ENCODE assay signal across 8 mouse cellular contexts in the genomic region with DNA sequence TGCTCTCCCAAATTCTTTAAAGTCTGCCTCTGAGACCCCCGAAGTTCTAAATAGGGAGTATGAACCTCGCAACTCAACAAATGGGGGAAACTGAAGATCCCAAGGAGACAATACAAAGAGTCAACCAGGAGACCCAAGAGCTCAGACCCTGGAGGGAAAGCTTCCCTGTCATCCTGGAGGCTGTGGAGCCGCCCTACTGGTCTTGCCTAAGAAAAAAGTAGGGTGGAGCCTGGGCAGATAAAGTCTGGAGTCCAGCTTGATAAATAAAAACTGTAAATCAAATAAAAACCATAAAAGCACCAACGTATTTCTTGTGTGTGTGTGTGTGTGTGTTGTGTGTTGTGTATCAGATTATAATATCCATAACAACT. TPM values are rescaled to one million over a fixed set of nuclear protein-coding genes. Genes with fewer than 3 reads are reported as not detected.
DNase-seq lines count a peak whose midpoint lies in the region; ATAC-seq and TF ChIP-seq lines count a peak whose summit lies in the region.

No protein-coding gene starts in this region.

- DNase-seq in layer of hippocampus, adult 2 months (ENCODE audit: low spot score in 2 of 2): no peak
- DNase-seq in layer of hippocampus, adult 9-10 months (ENCODE audit: low spot score): no peak
- DNase-seq in cerebellum, adult 8-10 months: no peak
- no peak for DNase-seq in left cerebral cortex, postnatal 36 days (ENCODE audit: low spot score in 2 of 2)
- no peak for DNase-seq in testis, postnatal 10 days (ENCODE audit: low spot score)

- 0 out of 2 replicates have a peak, but pooled peaks cover 4% of the 10 kb centered on the region for H3K36me3 ChIP-seq in embryonic facial prominence, embryonic 13.5 days
- H3K36me3 ChIP-seq in intestine, postnatal 0 days (ENCODE audit: control insufficient read depth, insufficient read depth): no peaks in the 10 kb centered on the region; the same call in 1 of the 2 replicates
- H3K36me3 ChIP-seq in neural tube, embryonic 13.5 days: no peaks in the 10 kb centered on the region

- peaks cover 44% of the 10 kb centered on the region for H3K4me1 ChIP-seq in embryonic facial prominence, embryonic 13.5 days
- H3K4me1 ChIP-seq in intestine, postnatal 0 days (replicated peaks; ENCODE audit: control insufficient read depth, insufficient read depth, low read length): peaks cover 11% of the 10 kb centered on the region
- peaks cover 32% of the 10 kb centered on the region for H3K4me1 ChIP-seq in neural tube, embryonic 13.5 days (replicated peaks)

- peak overlapping the region; percentile 82 for H3K9ac ChIP-seq in embryonic facial prominence, embryonic 13.5 days
- no peak overlapping the region for H3K9ac ChIP-seq in intestine, postnatal 0 days (ENCODE audit: low read depth, low read length)
- H3K9ac ChIP-seq in neural tube, embryonic 13.5 days: peak overlapping the region; percentile 74

- H3K27me3 ChIP-seq in embryonic facial prominence, embryonic 13.5 days: no peaks in the 10 kb centered on the region
- H3K27me3 ChIP-seq in intestine, postnatal 0 days (replicated peaks; ENCODE audit: control insufficient read depth, insufficient read depth, low read length): no peaks in the 10 kb centered on the region
- no peaks in the 10 kb centered on the region for H3K27me3 ChIP-seq in neural tube, embryonic 13.5 days

- 73% methylated on average over 4 of the region's 4 CpGs for WGBS in embryonic facial prominence, embryonic 13.5 days
- 57% methylated on average over 4 of the region's 4 CpGs for WGBS in intestine, postnatal 0 days
- 86% methylated on average over 4 of the region's 4 CpGs for WGBS in neural tube, embryonic 13.5 days

- no peak for ATAC-seq in embryonic facial prominence, embryonic 13.5 days (ENCODE audit: insufficient number of reproducible peaks, insufficient read depth, low FRiP score, low TSS enrichment, low read depth)
- no peak for ATAC-seq in intestine, postnatal 0 days
- no peak for ATAC-seq in neural tube, embryonic 13.5 days (ENCODE audit: low read depth)

- TF ChIP-seq CTCF in layer of hippocampus, adult 2 months (conservative IDR thresholded peaks at IDR 0.05): peak; percentile 46
- peak; percentile 51 for TF ChIP-seq CTCF in intestine, postnatal 0 days (IDR thresholded peaks at IDR 0.05; ENCODE audit: low read depth)

- peak overlapping the region; percentile 79 for H3K4me2 ChIP-seq in embryonic facial prominence, embryonic 13.5 days
- H3K4me2 ChIP-seq in intestine, postnatal 0 days (replicated peaks; ENCODE audit: low read depth): peak overlapping the region; percentile 95
- H3K4me2 ChIP-seq in neural tube, embryonic 13.5 days: peak overlapping the region; percentile 92

- no peaks in the 10 kb centered on the region for H3K9me3 ChIP-seq in embryonic facial prominence, embryonic 13.5 days
- H3K9me3 ChIP-seq in intestine, postnatal 0 days (ENCODE audit: control insufficient read depth): no peaks in the 10 kb centered on the region
- H3K9me3 ChIP-seq in neural tube, embryonic 13.5 days: peaks cover 3% of the 10 kb centered on the region; the same call in 1 of the 2 replicates

- intact Hi-C loops in left cerebral cortex, postnatal 36 days (cut with DNase I): loop anchor here (5.0 to 10.0 kb wide), 3 partner anchors 107 to 375 kb away; a partner anchor contains a TSS

- H3K27ac ChIP-seq in layer of hippocampus, adult 2 months: peak overlapping the region; percentile 74; the same call in 1 of the 2 replicates
- no peak overlapping the region for H3K27ac ChIP-seq in embryonic facial prominence, embryonic 13.5 days
- no peak overlapping the region for H3K27ac ChIP-seq in intestine, postnatal 0 days (ENCODE audit: low read depth, low read length)
- H3K27ac ChIP-seq in neural tube, embryonic 13.5 days (replicated peaks): no peak overlapping the region

- H3K4me3 ChIP-seq in layer of hippocampus, adult 2 months: peak overlapping the region; percentile 61
- peak overlapping the region; percentile 67 for H3K4me3 ChIP-seq in embryonic facial prominence, embryonic 13.5 days
- peak overlapping the region; percentile 64 for H3K4me3 ChIP-seq in intestine, postnatal 0 days (ENCODE audit: low read depth, low read length)
- H3K4me3 ChIP-seq in neural tube, embryonic 13.5 days: peak overlapping the region; percentile 47

RNA-seq across cellular contexts. Expression of a gene that starts 0.6 kb away (rescaled TPM):
- total RNA-seq in layer of hippocampus, adult 2 months (2021): 10 to 100 TPM in 1 of 2 experiments, 1 to 10 TPM in 1; 7.4 to 10.3 TPM
- 43.9 and 46.1 TPM in 2 replicates for polyA plus RNA-seq in embryonic facial prominence, embryonic 13.5 days (2015; fragmentation: Nextera tagmentation; extraction: Ambion mirVana)
- polyA plus RNA-seq in intestine, postnatal 0 days (2015; fragmentation: Nextera tagmentation; extraction: Ambion mirVana): 75.1 and 82.9 TPM in 2 replicates
- polyA plus RNA-seq in neural tube, embryonic 13.5 days (2015; fragmentation: Nextera tagmentation; extraction: Ambion mirVana): 20.9 and 23.0 TPM in 2 replicates
- total RNA-seq in left cerebral cortex, postnatal 36 days (2021): 1 to 10 TPM; 8.2 to 8.9 TPM

RNA-seq across cellular contexts. Expression of a gene that starts 25.3 kb away (rescaled TPM):
- total RNA-seq in layer of hippocampus, adult 2 months (2021): 100 to 1,000 TPM; 199 to 202 TPM
- polyA plus RNA-seq in embryonic facial prominence, embryonic 13.5 days (2015; fragmentation: Nextera tagmentation; extraction: Ambion mirVana): 128 and 132 TPM in 2 replicates
- polyA plus RNA-seq in intestine, postnatal 0 days (2015; fragmentation: Nextera tagmentation; extraction: Ambion mirVana): 283 and 284 TPM in 2 replicates
- 75.0 and 83.6 TPM in 2 replicates for polyA plus RNA-seq in neural tube, embryonic 13.5 days (2015; fragmentation: Nextera tagmentation; extraction: Ambion mirVana)
- total RNA-seq in left cerebral cortex, postnatal 36 days (2021): 100 to 1,000 TPM; 128 to 155 TPM

RNA-seq across cellular contexts. Expression of a gene that starts 35.2 kb away (rescaled TPM):
- 10 to 100 TPM; 87.1 to 97.1 TPM for total RNA-seq in layer of hippocampus, adult 2 months (2021)
- 0.48 and 0.85 TPM in 2 replicates for polyA plus RNA-seq in embryonic facial prominence, embryonic 13.5 days (2015; fragmentation: Nextera tagmentation; extraction: Ambion mirVana)
- polyA plus RNA-seq in intestine, postnatal 0 days (2015; fragmentation: Nextera tagmentation; extraction: Ambion mirVana): 6.8 and 6.9 TPM in 2 replicates
- 3.9 and 4.3 TPM in 2 replicates for polyA plus RNA-seq in neural tube, embryonic 13.5 days (2015; fragmentation: Nextera tagmentation; extraction: Ambion mirVana)
- 10 to 100 TPM; 53.7 to 58.3 TPM for total RNA-seq in left cerebral cortex, postnatal 36 days (2021)

RNA-seq across cellular contexts. Expression of a gene that starts 51.7 kb away (rescaled TPM):
- 1 to 10 TPM; 2.1 to 2.3 TPM for total RNA-seq in layer of hippocampus, adult 2 months (2021)
- polyA plus RNA-seq in embryonic facial prominence, embryonic 13.5 days (2015; fragmentation: Nextera tagmentation; extraction: Ambion mirVana): 0.51 and 0.60 TPM in 2 replicates
- 0.17 and 0.30 TPM in 2 replicates for polyA plus RNA-seq in intestine, postnatal 0 days (2015; fragmentation: Nextera tagmentation; extraction: Ambion mirVana)
- 0.58 and 0.61 TPM in 2 replicates for polyA plus RNA-seq in neural tube, embryonic 13.5 days (2015; fragmentation: Nextera tagmentation; extraction: Ambion mirVana)
- 1 to 10 TPM; 2.3 to 4.9 TPM for total RNA-seq in left cerebral cortex, postnatal 36 days (2021)
